Mouse (Mus musculus) limb, embryonic 10.5 days (tissue): ENCODE data around the gene Ms4a4a. TPM values are rescaled to one million over a fixed set of nuclear protein-coding genes. Genes with fewer than 3 reads are reported as not detected.

ENCODE experiments used
- DNase-seq: peaks from one replicate; pipeline ENCODE4 v3.0.0-alpha.2; 2017; ENCODE audit warnings: low spot score
- H3K27ac ChIP-seq: fragments of 300-500 bp; sonication (generic); 2 replicates; pipeline ENCODE4 v1.5.1; 2016; ENCODE audit warnings: mild to moderate bottlenecking
- H3K27me3 ChIP-seq: fragments of 300-500 bp; sonication (generic); 2 replicates; pipeline ENCODE4 v1.6.1; 2016; ENCODE audit warnings: low read depth, mild to moderate bottlenecking; ENCODE audit not compliant: poor library complexity, severe bottlenecking
- H3K36me3 ChIP-seq: fragments of 300-500 bp; sonication (generic); 2 replicates; pipeline ENCODE4 v1.6.1; 2016; ENCODE audit warnings: mild to moderate bottlenecking, moderate library complexity
- H3K4me1 ChIP-seq: fragments of 300-500 bp; sonication (generic); 2 replicates; pipeline ENCODE4 v1.6.1; 2016
- H3K4me3 ChIP-seq: fragments of 300-500 bp; sonication (generic); 2 replicates; pipeline ENCODE4 v1.5.1; 2016; ENCODE audit warnings: mild to moderate bottlenecking, moderate library complexity
- H3K9me3 ChIP-seq: fragments of 300-500 bp; sonication (generic); replicated peaks from 2 replicates; pipeline ENCODE4 v1.6.1; 2016; ENCODE audit warnings: mild to moderate bottlenecking
- WGBS: fragments of 180-500 bp; shearing (Covaris S2); methylation state at CpG from one replicate; pipeline ENCODE4 v1.1.7; 2016; 5-methylcytosine and 5-hydroxymethylcytosine counted together
- polyA plus RNA-seq: library from polyadenylated mRNA; unstranded; fragments of >200 nt; fragmentation: Nextera tagmentation; extraction: Ambion mirVana; gene quantifications from 2 replicates; pipeline ENCODE4 v1.2.1, GENCODE M21; 2016

Ms4a4a gene
- 1.5 TPM in 1 of 2 replicates, not detected in the other for polyA plus RNA-seq

DNA sequence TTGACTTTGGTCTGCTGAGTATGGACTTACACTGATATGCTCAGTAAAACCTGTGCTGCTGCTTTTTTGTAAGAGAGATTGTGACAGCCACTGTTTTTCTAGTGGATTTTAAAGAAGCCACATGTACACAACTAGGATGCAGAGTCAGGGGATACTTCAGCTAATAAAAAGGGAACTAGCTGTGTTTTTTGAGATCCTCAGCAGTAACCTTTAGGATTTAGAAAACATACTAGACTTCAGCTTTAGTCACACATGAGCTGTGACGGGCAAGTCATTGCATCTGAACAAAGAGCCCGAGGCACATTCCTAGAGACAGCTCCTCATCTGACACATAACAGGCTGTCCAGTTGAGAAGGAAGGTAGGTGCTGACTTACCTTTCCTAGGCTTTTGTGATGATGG, at the start of gene Ms4a4a:
Ms4a4a (plus strand) TSS at position 251 of the 400 bp plus-strand sequence.
- H3K4me1 ChIP-seq = no peaks in the 10 kb centered on the region
- no peak within 1 kb of the TSS for H3K4me3 ChIP-seq
- H3K36me3 ChIP-seq = no peaks in the 10 kb centered on the region
- no peak for DNase-seq
- no peak within 1 kb of the TSS for H3K27ac ChIP-seq
- H3K27me3 ChIP-seq = no peaks in the 10 kb centered on the region
- WGBS = 78% methylated on average over 2 of the region's 2 CpGs
- no peaks in the 10 kb centered on the region for H3K9me3 ChIP-seq

DNA sequence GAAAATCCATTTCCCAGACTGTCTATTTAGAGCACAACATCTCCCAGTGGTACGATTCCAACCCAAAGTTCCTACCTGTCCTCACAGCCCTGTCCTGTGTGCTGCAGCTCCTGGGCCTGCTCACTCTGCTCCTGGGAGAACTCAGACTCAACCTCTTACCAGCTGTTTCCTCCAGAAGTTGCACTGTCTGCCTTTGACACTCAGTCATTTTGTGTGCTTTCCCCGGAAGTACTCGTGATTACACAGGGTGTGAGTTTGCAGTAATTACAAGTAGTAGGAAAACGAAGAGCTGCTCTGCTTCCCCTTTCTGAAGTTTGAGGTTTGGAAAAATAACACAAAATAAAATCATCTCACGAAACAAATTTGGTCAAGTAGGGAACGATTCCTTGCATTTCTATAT, 39.4 kb upstream of the Ms4a4a start, which contains the start of gene Ms4a7:
Ms4a7 (minus strand) TSS at position 215 of the 400 bp plus-strand sequence.
- no peaks in the 10 kb centered on the region for H3K36me3 ChIP-seq
- WGBS = 87% methylated on average over 6 of the region's 6 CpGs
- no peaks in the 10 kb centered on the region for H3K4me1 ChIP-seq
- DNase-seq = no peak
- no peak within 1 kb of the TSS for H3K4me3 ChIP-seq
- no peak within 1 kb of the TSS for H3K27ac ChIP-seq
- no peaks in the 10 kb centered on the region for H3K9me3 ChIP-seq
- H3K27me3 ChIP-seq = no peaks in the 10 kb centered on the region

DNA sequence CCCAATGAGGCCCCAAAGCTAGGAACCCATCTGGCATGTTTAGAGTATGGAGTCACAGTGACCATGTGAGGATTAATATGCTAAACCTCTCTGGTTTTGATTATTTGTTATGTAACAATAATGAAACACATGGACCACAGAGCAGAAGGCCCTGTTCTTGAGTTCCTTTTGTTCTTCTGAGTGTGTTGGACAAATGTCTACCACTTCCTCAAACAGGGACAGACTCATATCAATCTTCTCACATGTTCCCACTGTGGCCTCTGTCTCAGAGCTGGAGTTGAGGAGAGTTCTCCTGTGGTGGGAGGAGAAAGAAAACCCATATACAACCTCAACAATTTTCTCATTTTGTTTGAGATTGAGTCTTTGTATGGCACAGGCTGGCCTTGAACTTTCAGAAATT, 32.2 kb upstream of the Ms4a4a start:
- no peak overlapping the region for H3K27ac ChIP-seq
- H3K4me3 ChIP-seq = no peak overlapping the region
- H3K27me3 ChIP-seq = no peaks in the 10 kb centered on the region
- no peaks in the 10 kb centered on the region for H3K4me1 ChIP-seq
- H3K9me3 ChIP-seq = no peaks in the 10 kb centered on the region
- no peak for DNase-seq
- H3K36me3 ChIP-seq = no peaks in the 10 kb centered on the region

DNA sequence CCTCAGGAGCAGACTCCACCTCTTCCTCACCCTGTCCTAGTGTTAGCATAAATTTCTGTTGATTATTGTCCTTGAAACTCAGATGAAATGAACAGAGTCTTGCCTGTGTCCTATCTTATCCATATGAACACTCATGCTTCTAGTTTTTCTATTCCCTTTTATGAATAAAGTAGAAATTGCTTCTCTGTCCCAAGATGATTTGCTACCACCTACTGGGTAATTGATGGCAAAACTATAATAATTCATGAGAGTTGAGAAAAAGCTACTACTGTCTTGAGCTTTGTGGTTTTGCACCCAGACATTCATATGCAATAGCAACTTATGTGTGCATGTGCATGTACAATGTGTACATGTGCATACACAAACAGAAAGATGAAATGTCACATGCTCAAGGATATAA, 31.3 kb upstream of the Ms4a4a start:
- Histone ChIP-seq H3K36me3 (no peaks in the 10 kb centered on the region), H3K4me1 (no peaks in the 10 kb centered on the region), H3K4me3 (no peak overlapping the region), H3K27ac (no peak overlapping the region), H3K9me3 (no peaks in the 10 kb centered on the region), H3K27me3 (no peaks in the 10 kb centered on the region)
- DNase-seq = no peak

DNA sequence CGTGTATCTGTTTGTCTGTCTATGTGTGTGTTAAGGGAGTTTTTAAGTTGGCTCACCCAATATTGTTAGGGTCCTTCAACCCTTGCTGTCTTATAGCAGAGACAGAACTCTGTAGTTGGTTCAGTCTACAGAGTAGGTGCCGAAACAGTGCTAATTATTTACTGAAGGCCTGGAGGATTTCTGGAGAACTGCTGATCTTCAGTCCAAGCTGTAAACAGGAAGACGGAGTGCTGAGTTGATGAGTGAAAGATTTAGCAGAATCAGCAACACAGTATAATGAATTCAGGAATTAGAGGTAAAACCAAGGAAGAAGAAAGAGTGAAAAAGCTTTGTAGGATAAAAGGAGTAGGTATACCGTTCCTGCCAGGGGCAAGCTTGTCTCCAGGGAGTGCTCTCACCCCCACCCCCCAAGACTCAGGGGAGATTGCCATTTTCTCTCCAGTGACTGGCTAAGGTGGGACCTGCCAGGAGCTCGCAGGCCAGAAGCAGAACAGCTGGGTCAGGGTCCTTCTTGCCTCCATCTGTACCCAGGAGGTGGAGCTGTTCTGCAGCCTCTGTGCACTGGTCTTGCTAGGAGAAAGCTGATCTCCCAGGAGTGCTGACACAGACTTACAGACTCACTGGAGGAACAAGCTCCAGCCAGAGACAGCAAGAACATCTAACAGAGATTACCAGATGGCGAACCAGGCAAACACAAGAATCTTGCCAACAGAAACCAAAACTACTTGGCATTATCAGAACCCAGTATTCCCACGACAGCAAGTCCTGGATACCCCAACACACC, 25.4 kb upstream of the Ms4a4a start:
- Histone ChIP-seq H3K9me3 (no peaks in the 10 kb centered on the region), H3K27ac (no peak overlapping the region), H3K4me1 (no peaks in the 10 kb centered on the region), H3K36me3 (no peaks in the 10 kb centered on the region), H3K27me3 (no peaks in the 10 kb centered on the region), H3K4me3 (no peak overlapping the region)
- no peak for DNase-seq
- WGBS = 62% methylated on average over 7 of the region's 7 CpGs

DNA sequence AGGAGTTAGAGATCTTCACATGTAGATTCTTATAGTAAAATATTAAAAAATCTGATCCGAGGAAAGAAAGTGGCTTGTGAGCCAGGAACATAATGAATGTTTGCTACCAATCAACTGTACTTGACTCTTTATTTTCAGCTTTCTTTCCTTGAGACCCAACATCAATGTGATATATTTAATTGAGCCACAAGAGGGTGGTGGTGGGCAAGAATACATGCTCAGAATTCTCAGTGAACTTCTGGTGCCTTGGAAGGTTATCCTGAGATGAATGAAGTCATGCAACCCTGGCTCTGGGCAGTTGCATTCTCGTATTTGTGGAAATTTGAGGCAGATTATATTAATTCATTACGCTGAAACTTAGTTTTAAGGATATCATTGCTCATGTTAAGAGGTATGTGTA, 23.4 kb upstream of the Ms4a4a start:
- Histone ChIP-seq H3K4me3 (no peak overlapping the region), H3K27me3 (no peaks in the 10 kb centered on the region), H3K27ac (no peak overlapping the region), H3K36me3 (no peaks in the 10 kb centered on the region), H3K9me3 (no peaks in the 10 kb centered on the region), H3K4me1 (no peaks in the 10 kb centered on the region)
- 64% methylated on average over 3 of the region's 3 CpGs for WGBS
- no peak for DNase-seq

DNA sequence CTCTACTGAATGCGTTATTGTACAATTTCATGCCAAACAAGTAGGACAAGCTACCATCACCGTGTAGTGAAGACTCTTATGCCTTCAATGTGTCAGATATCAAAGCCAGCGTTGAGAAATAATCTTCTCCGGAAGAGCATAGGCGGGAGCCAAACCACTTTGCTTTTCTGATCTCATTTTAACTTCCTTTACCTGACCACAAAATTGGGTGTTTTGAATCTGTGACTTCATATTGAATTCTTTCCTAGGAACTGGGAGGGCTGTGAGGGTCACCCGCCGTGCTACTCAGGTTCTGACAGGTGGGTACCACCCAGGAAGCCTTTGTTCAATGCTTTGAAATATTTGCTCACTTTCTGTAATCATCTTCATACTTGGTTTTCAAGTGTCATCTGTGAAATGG, 19.6 kb upstream of the Ms4a4a start:
- Histone ChIP-seq H3K4me3 (no peak overlapping the region), H3K27me3 (no peaks in the 10 kb centered on the region), H3K4me1 (no peaks in the 10 kb centered on the region), H3K36me3 (no peaks in the 10 kb centered on the region), H3K27ac (no peak overlapping the region), H3K9me3 (no peaks in the 10 kb centered on the region)
- no peak for DNase-seq
- WGBS = 86% methylated on average over 7 of the region's 7 CpGs

DNA sequence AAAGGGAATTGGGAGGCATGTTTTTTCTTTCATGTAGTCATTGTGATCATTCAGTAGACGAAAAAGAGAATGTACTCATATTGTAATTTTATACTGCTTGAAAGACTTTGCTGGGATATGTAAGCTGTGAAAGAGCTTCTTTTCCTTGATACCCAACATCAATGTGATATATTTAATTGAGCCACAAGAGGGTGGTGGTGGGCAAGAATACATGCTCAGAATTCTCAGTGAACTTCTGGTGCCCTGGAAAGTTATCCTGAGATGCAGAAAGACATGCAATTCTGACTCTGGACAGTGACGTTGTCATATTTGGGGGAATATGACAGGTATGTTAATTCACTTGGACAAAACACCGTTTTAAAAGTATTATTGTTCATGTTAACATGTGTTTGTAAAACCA, 15.2 kb upstream of the Ms4a4a start:
- H3K4me3 ChIP-seq = no peak overlapping the region
- H3K36me3 ChIP-seq = no peaks in the 10 kb centered on the region
- H3K27me3 ChIP-seq = no peaks in the 10 kb centered on the region
- no peaks in the 10 kb centered on the region for H3K4me1 ChIP-seq
- no peak for DNase-seq
- H3K9me3 ChIP-seq = no peaks in the 10 kb centered on the region
- no peak overlapping the region for H3K27ac ChIP-seq
- 75% methylated on average over 3 of the region's 3 CpGs for WGBS

DNA sequence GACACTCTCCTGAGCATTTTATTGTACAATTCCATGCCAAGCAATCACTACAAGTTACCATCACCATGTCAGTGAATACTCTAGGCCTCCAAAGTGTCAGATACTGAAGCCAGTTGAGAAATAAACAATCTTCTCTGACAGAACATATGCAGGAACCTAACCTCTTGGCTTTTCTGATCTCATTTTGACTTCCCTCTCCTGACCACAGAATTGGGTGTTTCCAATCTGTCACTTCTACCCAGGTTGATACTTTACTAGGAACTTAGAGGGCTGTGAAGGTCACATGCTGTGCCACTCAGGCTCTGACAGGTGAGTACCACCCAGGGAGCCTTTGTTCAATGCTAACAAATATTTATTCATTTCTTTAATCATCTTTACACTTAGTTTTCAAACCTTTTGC, 13.3 kb upstream of the Ms4a4a start:
- no peaks in the 10 kb centered on the region for H3K36me3 ChIP-seq
- DNase-seq = no peak
- H3K27me3 ChIP-seq = no peaks in the 10 kb centered on the region
- no peak overlapping the region for H3K4me3 ChIP-seq
- no peaks in the 10 kb centered on the region for H3K9me3 ChIP-seq
- H3K27ac ChIP-seq = no peak overlapping the region
- no peaks in the 10 kb centered on the region for H3K4me1 ChIP-seq

DNA sequence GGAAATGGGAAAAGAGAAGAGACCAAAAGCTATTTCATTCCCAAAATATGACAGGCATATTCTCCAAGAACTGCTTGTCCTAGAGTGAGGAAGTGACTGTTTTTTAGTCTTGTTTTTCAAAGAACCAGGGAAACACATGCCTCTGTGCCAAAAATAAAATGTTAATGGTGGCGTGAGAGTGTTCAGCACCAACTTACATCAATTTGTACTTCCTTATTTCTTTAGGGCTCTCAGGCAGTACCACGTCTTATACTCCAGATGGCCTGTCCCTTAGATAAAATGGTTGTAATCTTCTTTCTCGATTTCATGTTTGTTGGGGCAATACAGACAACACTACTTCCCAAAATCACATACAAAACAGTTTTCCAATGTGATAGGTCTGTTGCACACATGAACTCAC, 7.0 kb upstream of the Ms4a4a start:
- DNase-seq = no peak
- H3K27me3 ChIP-seq = no peaks in the 10 kb centered on the region
- H3K9me3 ChIP-seq = no peaks in the 10 kb centered on the region
- no peak overlapping the region for H3K4me3 ChIP-seq
- H3K36me3 ChIP-seq = no peaks in the 10 kb centered on the region
- H3K27ac ChIP-seq = no peak overlapping the region
- WGBS = 85% methylated on average over 3 of the region's 3 CpGs
- H3K4me1 ChIP-seq = no peaks in the 10 kb centered on the region

DNA sequence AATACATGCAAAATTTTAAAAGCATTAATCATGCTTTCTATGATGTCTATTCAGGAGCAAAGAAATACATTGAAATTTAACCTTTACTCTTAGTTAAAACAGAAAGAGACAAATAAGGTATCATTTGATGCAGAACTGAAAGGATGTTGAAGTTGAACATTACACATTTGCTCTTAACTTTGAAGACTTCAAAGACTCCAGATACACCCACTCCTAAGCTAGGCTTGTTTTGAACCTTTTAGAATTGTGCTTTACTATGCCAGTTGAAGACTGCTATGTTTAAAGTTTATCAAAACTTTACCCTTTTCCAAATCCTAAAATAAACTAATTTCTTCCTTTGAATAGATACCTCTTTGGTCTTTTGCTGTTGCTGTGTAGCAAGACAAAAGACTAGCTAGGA, 4.1 kb upstream of the Ms4a4a start:
- Histone ChIP-seq H3K4me1 (no peaks in the 10 kb centered on the region), H3K9me3 (no peaks in the 10 kb centered on the region), H3K27me3 (no peaks in the 10 kb centered on the region), H3K36me3 (no peaks in the 10 kb centered on the region), H3K27ac (no peak overlapping the region), H3K4me3 (no peak overlapping the region)
- no peak for DNase-seq

DNA sequence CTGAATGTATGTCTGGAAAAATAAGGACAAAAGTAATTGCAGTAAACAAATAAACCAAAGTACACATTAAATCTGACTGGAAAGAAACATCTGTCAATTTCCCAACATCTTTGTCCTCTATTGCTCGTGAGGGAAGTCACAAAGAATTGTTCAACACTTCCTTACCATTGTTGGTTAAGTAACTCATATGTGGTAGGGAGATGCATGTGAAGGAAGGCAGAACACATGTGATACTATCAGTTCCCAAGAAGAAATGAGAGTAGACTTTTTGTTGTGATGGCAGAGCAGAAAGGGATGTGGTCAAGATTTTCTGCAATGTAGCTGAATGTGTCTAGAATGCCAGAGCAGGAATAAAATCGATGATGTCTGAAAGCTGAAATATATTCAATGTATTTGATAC, 1.1 kb downstream of the Ms4a4a start:
- no peaks in the 10 kb centered on the region for H3K27me3 ChIP-seq
- no peak for DNase-seq
- WGBS = 87% methylated on average over 2 of the region's 2 CpGs
- H3K36me3 ChIP-seq = no peaks in the 10 kb centered on the region
- H3K4me3 ChIP-seq = no peak overlapping the region
- no peak overlapping the region for H3K27ac ChIP-seq
- no peaks in the 10 kb centered on the region for H3K4me1 ChIP-seq
- H3K9me3 ChIP-seq = no peaks in the 10 kb centered on the region

DNA sequence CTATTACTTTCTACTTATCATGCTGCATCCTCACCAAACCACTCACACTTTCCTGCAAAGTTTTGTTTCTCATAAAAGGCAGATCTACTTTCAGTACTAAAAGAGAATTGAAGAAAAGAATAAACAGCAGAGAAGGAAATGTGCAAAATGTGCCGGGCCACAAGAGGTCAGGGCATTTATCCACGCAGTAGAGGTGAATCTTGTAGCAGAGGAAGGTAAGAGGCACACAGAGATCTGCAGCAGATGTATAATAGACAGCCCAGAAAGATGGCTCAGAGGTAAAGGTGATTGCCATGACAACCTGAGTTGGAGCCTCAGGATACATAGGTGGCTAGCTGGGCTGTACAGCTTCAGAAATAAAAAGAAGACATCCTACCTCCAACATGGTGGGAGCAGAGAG, 11.8 kb downstream of the Ms4a4a start:
- Histone ChIP-seq H3K4me3 (no peak overlapping the region), H3K27me3 (no peaks in the 10 kb centered on the region), H3K4me1 (no peaks in the 10 kb centered on the region), H3K36me3 (no peaks in the 10 kb centered on the region), H3K9me3 (no peaks in the 10 kb centered on the region), H3K27ac (no peak overlapping the region)
- 84% methylated on average over 2 of the region's 2 CpGs for WGBS
- no peak for DNase-seq

DNA sequence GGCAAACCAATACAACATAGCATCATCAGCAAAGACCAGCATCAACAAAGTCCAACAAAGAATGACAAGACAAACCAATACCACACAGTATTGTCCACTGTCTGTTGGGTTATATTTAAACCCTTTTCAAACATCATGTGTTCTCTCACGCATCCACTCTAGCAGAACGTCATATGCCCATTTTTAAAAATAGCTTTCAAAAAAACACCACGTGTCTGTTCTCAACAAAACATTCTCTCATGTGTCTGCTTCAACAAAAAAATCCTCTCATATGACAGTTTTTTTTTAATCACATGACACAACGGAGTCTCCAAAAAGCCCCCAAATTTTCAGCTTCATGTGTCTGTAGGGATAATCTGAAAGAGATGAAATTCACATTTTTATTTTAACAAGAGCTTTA, 12.4 kb downstream of the Ms4a4a start:
- no peaks in the 10 kb centered on the region for H3K36me3 ChIP-seq
- H3K4me1 ChIP-seq = no peaks in the 10 kb centered on the region
- no peak for DNase-seq
- no peak overlapping the region for H3K4me3 ChIP-seq
- WGBS = 90% methylated on average over 4 of the region's 4 CpGs
- H3K27me3 ChIP-seq = no peaks in the 10 kb centered on the region
- no peaks in the 10 kb centered on the region for H3K9me3 ChIP-seq
- H3K27ac ChIP-seq = no peak overlapping the region
